Mouse (Mus musculus): ENCODE data around the gene Cep131. TPM values are rescaled to one million over a fixed set of nuclear protein-coding genes. Genes with fewer than 3 reads are reported as not detected.

Gene Cep131
- total RNA-seq, 2 experiments from 2014 or later = 14.9 to 23.8 TPM

- peak; percentile 43 for ATAC-seq (replicated peaks; ENCODE audit: poor library complexity, severe bottlenecking)
These were observed 56.3 kb downstream of the Cep131 start for GRCm38 (mm10) chr11:120030145-120030901.

GRCm38 (mm10) chr11:120029431-120030144 lies 57.0 kb downstream of the Cep131 start:
- ATAC-seq (replicated peaks; ENCODE audit: poor library complexity, severe bottlenecking) = no peak

- 0 out of 2 replicates have a peak, but pooled peaks have one; percentile 25 for ATAC-seq (replicated peaks; ENCODE audit: poor library complexity, severe bottlenecking)
These were observed 58.1 kb downstream of the Cep131 start for GRCm38 (mm10) chr11:120028319-120029092.

GRCm38 (mm10) chr11:120026941-120027340 lies 59.7 kb downstream of the Cep131 start:
- no peak for ATAC-seq (replicated peaks; ENCODE audit: poor library complexity, severe bottlenecking)

- 0 out of 2 replicates have a peak, but pooled peaks have one; percentile 22 for ATAC-seq (replicated peaks; ENCODE audit: poor library complexity, severe bottlenecking)
These were observed 63.8 kb downstream of the Cep131 start for GRCm38 (mm10) chr11:120022841-120023240.

GRCm38 (mm10) chr11:120022216-120022615 lies 64.4 kb downstream of the Cep131 start:
- no peak for ATAC-seq (replicated peaks; ENCODE audit: poor library complexity, severe bottlenecking)

- ATAC-seq (replicated peaks; ENCODE audit: poor library complexity, severe bottlenecking) = no peak
These were observed 65.3 kb downstream of the Cep131 start for GRCm38 (mm10) chr11:120021367-120021766.

GRCm38 (mm10) chr11:120019542-120020440 lies 66.8 kb downstream of the Cep131 start:
- no peak for ATAC-seq (replicated peaks; ENCODE audit: poor library complexity, severe bottlenecking)

GRCm38 (mm10) chr11:120017011-120017410 lies 69.6 kb downstream of the Cep131 start:
- ATAC-seq (replicated peaks; ENCODE audit: poor library complexity, severe bottlenecking) = no peak

- no peak for ATAC-seq (replicated peaks; ENCODE audit: poor library complexity, severe bottlenecking)
These were observed 71.9 kb downstream of the Cep131 start for GRCm38 (mm10) chr11:120014758-120015157.

Other genes starting within 250 kb of the Cep131 start
- gene Chmp6, start 173.4 kb downstream of the Cep131 start, total RNA-seq (2014; fragmentation: Nextera tagmentation) = 15.9 and 18.0 TPM in 2 replicates
- 60.8 and 73.0 TPM in 2 replicates for gene Chmp6, start 173.4 kb downstream of the Cep131 start, total RNA-seq (2017)
- 8.0 and 10.6 TPM in 2 replicates for gene Baiap2, start 144.1 kb downstream of the Cep131 start, total RNA-seq (2014; fragmentation: Nextera tagmentation)
- 5.9 and 23.5 TPM in 2 replicates for gene Baiap2, start 144.1 kb downstream of the Cep131 start, total RNA-seq (2017)
- 8.3 and 15.1 TPM in 2 replicates for gene Aatk, start 39.7 kb downstream of the Cep131 start, total RNA-seq (2014; fragmentation: Nextera tagmentation)
- gene Aatk, start 39.7 kb downstream of the Cep131 start, total RNA-seq (2017) = 5.2 and 8.3 TPM in 2 replicates
- 15.3 and 22.2 TPM in 2 replicates for gene Tepsin, start 11.9 kb upstream of the Cep131 start, total RNA-seq (2014; fragmentation: Nextera tagmentation)
- gene Tepsin, start 11.9 kb upstream of the Cep131 start, total RNA-seq (2017) = 7.5 and 9.3 TPM in 2 replicates
- gene Ndufaf8, start 12.1 kb upstream of the Cep131 start, total RNA-seq (2014; fragmentation: Nextera tagmentation) = 37.0 and 64.8 TPM in 2 replicates
- gene Ndufaf8, start 12.1 kb upstream of the Cep131 start, total RNA-seq (2017) = 30.2 and 31.6 TPM in 2 replicates
- 58.8 and 62.4 TPM in 2 replicates for gene Slc38a10, start 64.5 kb upstream of the Cep131 start, total RNA-seq (2014; fragmentation: Nextera tagmentation)
- 43.5 and 51.5 TPM in 2 replicates for gene Slc38a10, start 64.5 kb upstream of the Cep131 start, total RNA-seq (2017)
- 22.5 and 22.9 TPM in 2 replicates for gene Bahcc1, start 146.1 kb upstream of the Cep131 start, total RNA-seq (2014; fragmentation: Nextera tagmentation)
- 4.7 and 5.9 TPM in 2 replicates for gene Bahcc1, start 146.1 kb upstream of the Cep131 start, total RNA-seq (2017)